Mouse (Mus musculus): Measurements from ENCODE around the gene Mx1. TPM values are rescaled to one million over a fixed set of nuclear protein-coding genes. Genes with fewer than 3 reads are reported as not detected.

Mx1 gene
- polyA plus RNA-seq, 1 experiment from 2014 or later = not detected

GRCm38 (mm10) chr16:97443670-97444263, 18.9 kb downstream of the Mx1 start:
- H3K27ac ChIP-seq = no peak overlapping the region
- no peaks in the 10 kb centered on the region for H3K36me3 ChIP-seq
- no peaks in the 10 kb centered on the region for H3K4me1 ChIP-seq (replicated peaks)
- H3K9ac ChIP-seq (replicated peaks) = no peak overlapping the region
- H3K9me3 ChIP-seq = no peaks in the 10 kb centered on the region
- 50% methylated on average over 14 of the region's 14 CpGs for WGBS
- no peak; the same call in 1 of the 2 replicates for ATAC-seq (ENCODE audit: insufficient number of reproducible peaks, insufficient read depth, low FRiP score, low TSS enrichment, low read depth)
- H3K4me3 ChIP-seq (replicated peaks) = no peak overlapping the region
- H3K4me2 ChIP-seq = no peak overlapping the region
- no peaks in the 10 kb centered on the region for H3K27me3 ChIP-seq

DNA sequence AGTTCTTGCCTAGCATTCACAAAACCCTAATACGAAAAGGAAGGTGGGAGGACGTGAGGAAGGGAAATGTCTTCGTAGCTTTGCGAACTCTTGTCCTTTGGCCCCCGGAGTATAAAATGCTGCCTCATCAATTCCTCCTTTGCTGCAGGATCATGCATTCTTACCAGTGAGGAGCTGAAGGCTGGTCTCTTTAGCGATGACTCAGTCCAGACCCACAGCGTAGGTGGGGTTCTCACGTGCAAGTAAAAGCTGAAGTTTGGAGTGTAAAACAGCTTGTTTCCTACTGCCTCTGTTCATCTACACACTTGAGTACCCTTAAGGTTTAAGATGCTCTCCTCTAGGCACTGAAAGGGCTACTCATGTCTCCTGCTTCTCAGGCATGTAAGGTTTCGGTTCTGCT, 20.7 kb downstream of the Mx1 start:
- Histone ChIP-seq H3K27ac (no peak overlapping the region), H3K4me1 (replicated peaks) (no peaks in the 10 kb centered on the region), H3K36me3 (no peaks in the 10 kb centered on the region), H3K4me3 (replicated peaks) (no peak overlapping the region), H3K4me2 (no peak overlapping the region), H3K9me3 (no peaks in the 10 kb centered on the region), H3K9ac (replicated peaks) (no peak overlapping the region), H3K27me3 (no peaks in the 10 kb centered on the region)
- 86% methylated on average over 9 of the region's 9 CpGs for WGBS
- ATAC-seq (ENCODE audit: insufficient number of reproducible peaks, insufficient read depth, low FRiP score, low TSS enrichment, low read depth) = no peak

DNA sequence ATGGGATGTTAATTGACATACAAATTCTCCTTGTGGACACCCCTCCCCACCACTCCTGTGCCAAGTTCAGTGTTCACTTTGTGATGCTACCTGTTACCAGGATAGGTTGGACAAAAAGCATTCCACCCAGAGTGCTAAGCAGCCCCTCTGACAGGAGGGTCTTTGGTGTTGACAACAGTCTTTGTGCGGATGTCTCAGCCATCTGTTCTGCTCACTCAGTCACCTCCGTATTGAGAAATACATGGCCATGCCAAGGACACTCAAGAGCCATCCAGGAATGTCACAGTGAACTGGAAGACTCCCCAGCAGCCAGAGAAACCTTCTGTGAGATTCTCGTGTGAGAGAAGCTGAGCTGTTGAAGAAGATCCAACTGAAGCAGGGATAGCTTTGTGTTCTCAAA, 24.5 kb downstream of the Mx1 start:
- H3K36me3 ChIP-seq = no peaks in the 10 kb centered on the region
- no peak overlapping the region for H3K4me3 ChIP-seq (replicated peaks)
- H3K4me1 ChIP-seq (replicated peaks) = no peaks in the 10 kb centered on the region
- H3K9ac ChIP-seq (replicated peaks) = no peak overlapping the region
- H3K27ac ChIP-seq = no peak overlapping the region
- no peak for ATAC-seq (ENCODE audit: insufficient number of reproducible peaks, insufficient read depth, low FRiP score, low TSS enrichment, low read depth)
- no peak overlapping the region for H3K4me2 ChIP-seq
- no peaks in the 10 kb centered on the region for H3K27me3 ChIP-seq
- no peaks in the 10 kb centered on the region for H3K9me3 ChIP-seq
- WGBS = 78% methylated on average over 3 of the region's 3 CpGs

DNA sequence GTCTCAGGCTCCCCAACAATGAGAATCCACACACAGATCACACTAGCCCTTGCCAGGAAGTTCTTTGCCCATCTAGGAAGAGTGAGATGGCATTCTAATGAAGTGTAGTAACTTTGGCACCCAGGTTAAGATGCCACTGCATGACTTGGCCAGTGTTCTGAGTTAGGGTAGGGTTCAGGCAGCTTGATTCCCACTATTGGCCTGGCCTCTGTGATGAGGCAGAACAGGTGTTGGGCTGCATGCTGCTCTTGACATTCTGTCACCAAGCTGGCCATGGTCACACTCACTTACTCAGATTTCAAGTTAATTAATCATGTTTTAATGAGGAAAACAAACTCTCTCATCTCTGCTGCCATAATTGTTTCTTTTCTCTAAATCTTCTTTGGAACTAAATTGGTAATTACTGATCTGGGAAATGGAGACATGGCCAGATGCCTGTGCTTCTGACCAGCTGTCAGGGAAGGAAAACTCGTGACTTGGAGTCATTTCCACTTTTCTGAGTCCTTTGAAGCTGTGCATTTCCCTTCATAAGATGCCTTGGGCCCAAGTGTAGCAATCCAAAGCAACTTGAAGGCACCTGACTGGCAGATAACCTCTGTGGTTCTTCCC, 25.2 kb downstream of the Mx1 start:
- no peak overlapping the region for H3K4me3 ChIP-seq (replicated peaks)
- no peaks in the 10 kb centered on the region for H3K9me3 ChIP-seq
- H3K36me3 ChIP-seq = no peaks in the 10 kb centered on the region
- no peaks in the 10 kb centered on the region for H3K27me3 ChIP-seq
- no peak overlapping the region for H3K4me2 ChIP-seq
- H3K9ac ChIP-seq (replicated peaks) = no peak overlapping the region
- WGBS = 23% methylated on average over 1 of the region's 1 CpGs
- no peaks in the 10 kb centered on the region for H3K4me1 ChIP-seq (replicated peaks)
- H3K27ac ChIP-seq = no peak overlapping the region
- ATAC-seq (ENCODE audit: insufficient number of reproducible peaks, insufficient read depth, low FRiP score, low TSS enrichment, low read depth) = no peak

GRCm38 (mm10) chr16:97434206-97434605, 28.5 kb downstream of the Mx1 start:
- H3K27me3 ChIP-seq = no peaks in the 10 kb centered on the region
- H3K27ac ChIP-seq = no peak overlapping the region
- H3K36me3 ChIP-seq = no peaks in the 10 kb centered on the region
- H3K9me3 ChIP-seq = no peaks in the 10 kb centered on the region
- no peak overlapping the region for H3K4me3 ChIP-seq (replicated peaks)
- WGBS = 79% methylated on average over 2 of the region's 2 CpGs
- no peaks in the 10 kb centered on the region for H3K4me1 ChIP-seq (replicated peaks)
- H3K9ac ChIP-seq (replicated peaks) = no peak overlapping the region
- H3K4me2 ChIP-seq = no peak overlapping the region
- ATAC-seq (ENCODE audit: insufficient number of reproducible peaks, insufficient read depth, low FRiP score, low TSS enrichment, low read depth) = no peak

DNA sequence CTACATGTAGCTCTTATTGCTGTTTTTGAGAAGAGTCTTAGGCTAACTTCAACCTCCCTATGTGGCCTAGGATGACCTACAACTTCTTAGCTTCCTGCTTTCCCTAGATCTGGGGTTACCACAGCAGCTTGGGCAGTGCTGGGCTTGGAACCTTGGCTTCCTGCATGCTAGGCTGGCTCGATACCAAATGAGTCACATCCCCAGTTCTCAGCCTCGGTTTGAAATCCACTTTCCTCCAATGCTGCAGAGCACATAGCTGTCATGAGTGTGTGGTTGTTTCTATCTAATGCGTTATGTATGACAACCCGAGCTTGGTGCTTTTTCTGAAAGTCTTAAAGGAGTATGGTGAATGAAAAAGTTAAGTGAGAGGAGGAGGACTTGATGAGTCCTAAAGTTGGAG, 31.4 kb downstream of the Mx1 start:
- no peak for ATAC-seq (ENCODE audit: insufficient number of reproducible peaks, insufficient read depth, low FRiP score, low TSS enrichment, low read depth)
- Histone ChIP-seq H3K27me3 (no peaks in the 10 kb centered on the region), H3K36me3 (no peaks in the 10 kb centered on the region), H3K9ac (replicated peaks) (no peak overlapping the region), H3K4me1 (replicated peaks) (no peaks in the 10 kb centered on the region), H3K4me3 (replicated peaks) (no peak overlapping the region), H3K27ac (no peak overlapping the region), H3K4me2 (no peak overlapping the region), H3K9me3 (no peaks in the 10 kb centered on the region)
- WGBS = 79% methylated on average over 4 of the region's 4 CpGs

DNA sequence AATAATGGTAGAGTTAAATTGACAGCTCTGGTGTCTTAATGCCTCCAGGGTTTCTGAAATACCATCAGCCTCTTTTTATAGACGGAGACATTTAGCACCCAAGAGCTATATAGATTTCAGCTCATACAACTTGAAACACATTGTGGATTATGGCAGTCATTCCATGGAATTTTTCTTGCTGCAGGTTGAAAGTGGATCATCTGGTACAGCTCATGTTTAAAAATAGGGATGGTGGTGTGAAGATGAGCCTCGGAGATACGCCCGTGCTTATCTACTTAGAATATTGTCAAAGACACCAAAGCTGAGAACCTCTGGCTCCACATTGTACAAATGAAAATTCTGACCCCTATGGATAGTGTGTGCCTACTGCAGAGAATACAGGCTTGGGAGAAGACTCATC, 32.6 kb downstream of the Mx1 start:
- H3K9me3 ChIP-seq = no peaks in the 10 kb centered on the region
- H3K36me3 ChIP-seq = no peaks in the 10 kb centered on the region
- no peaks in the 10 kb centered on the region for H3K4me1 ChIP-seq (replicated peaks)
- no peak overlapping the region for H3K27ac ChIP-seq
- WGBS = 94% methylated on average over 4 of the region's 4 CpGs
- H3K4me3 ChIP-seq (replicated peaks) = no peak overlapping the region
- H3K9ac ChIP-seq (replicated peaks) = no peak overlapping the region
- no peak overlapping the region for H3K4me2 ChIP-seq
- no peaks in the 10 kb centered on the region for H3K27me3 ChIP-seq
- no peak for ATAC-seq (ENCODE audit: insufficient number of reproducible peaks, insufficient read depth, low FRiP score, low TSS enrichment, low read depth)

DNA sequence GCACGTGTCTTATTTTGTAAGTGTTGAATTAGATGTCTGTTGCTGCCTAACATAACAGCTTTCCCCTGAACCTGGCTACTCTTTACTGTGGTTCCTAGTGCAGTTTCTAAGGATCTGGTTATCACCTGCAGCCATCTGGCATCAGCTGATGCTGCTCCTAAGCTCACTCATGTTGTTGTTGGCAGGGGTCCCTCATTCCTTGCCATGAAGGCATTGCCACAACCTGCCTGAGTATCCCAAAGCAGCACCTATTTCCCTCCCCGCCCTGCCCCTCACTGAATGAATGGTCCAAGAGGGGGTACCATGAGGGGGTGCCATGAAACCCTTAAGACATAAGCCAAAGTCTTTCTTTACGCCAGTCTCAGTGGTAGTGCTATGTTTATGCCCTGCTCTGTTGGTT, 34.7 kb downstream of the Mx1 start:
- H3K4me1 ChIP-seq (replicated peaks) = no peaks in the 10 kb centered on the region
- no peaks in the 10 kb centered on the region for H3K36me3 ChIP-seq
- no peaks in the 10 kb centered on the region for H3K9me3 ChIP-seq
- no peak overlapping the region for H3K4me3 ChIP-seq (replicated peaks)
- no peaks in the 10 kb centered on the region for H3K27me3 ChIP-seq
- no peak overlapping the region for H3K9ac ChIP-seq (replicated peaks)
- ATAC-seq (ENCODE audit: insufficient number of reproducible peaks, insufficient read depth, low FRiP score, low TSS enrichment, low read depth) = no peak
- WGBS = 86% methylated on average over 3 of the region's 3 CpGs
- no peak overlapping the region for H3K4me2 ChIP-seq
- no peak overlapping the region for H3K27ac ChIP-seq

DNA sequence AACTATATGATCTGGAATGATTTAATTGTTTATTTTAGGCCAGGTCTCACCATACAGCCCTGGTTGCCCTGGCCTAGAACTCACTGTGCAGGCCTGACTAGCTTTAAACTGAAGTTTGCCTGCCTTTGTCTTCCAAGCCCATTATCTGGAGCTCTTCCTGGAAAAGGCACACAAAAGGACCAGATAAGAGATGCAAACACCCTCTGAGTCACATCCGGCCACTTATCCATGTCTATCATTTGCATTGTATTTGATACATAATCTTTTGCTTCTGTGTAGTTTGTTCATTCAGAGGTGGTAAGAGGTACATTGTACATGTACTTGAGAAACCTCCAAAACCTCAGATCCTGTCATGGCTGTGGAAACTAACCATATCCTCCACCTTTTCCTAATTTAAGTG, 39.1 kb downstream of the Mx1 start:
- ATAC-seq (ENCODE audit: insufficient number of reproducible peaks, insufficient read depth, low FRiP score, low TSS enrichment, low read depth) = no peak
- Histone ChIP-seq H3K4me1 (replicated peaks) (no peaks in the 10 kb centered on the region), H3K9ac (replicated peaks) (no peak overlapping the region), H3K4me2 (no peak overlapping the region), H3K36me3 (no peaks in the 10 kb centered on the region), H3K27ac (no peak overlapping the region), H3K4me3 (replicated peaks) (no peak overlapping the region), H3K9me3 (no peaks in the 10 kb centered on the region), H3K27me3 (no peaks in the 10 kb centered on the region)
- 96% methylated on average over 1 of the region's 1 CpGs for WGBS

GRCm38 (mm10) chr16:97421671-97422070, 41.0 kb downstream of the Mx1 start:
- Histone ChIP-seq H3K4me3 (replicated peaks) (no peak overlapping the region), H3K4me2 (no peak overlapping the region), H3K27ac (no peak overlapping the region), H3K4me1 (replicated peaks) (no peaks in the 10 kb centered on the region; the same call in 1 of the 2 replicates), H3K9me3 (no peaks in the 10 kb centered on the region), H3K36me3 (no peaks in the 10 kb centered on the region), H3K9ac (replicated peaks) (no peak overlapping the region), H3K27me3 (no peaks in the 10 kb centered on the region)
- no peak for ATAC-seq (ENCODE audit: insufficient number of reproducible peaks, insufficient read depth, low FRiP score, low TSS enrichment, low read depth)
- 81% methylated on average over 6 of the region's 6 CpGs for WGBS

GRCm38 (mm10) chr16:97418749-97419453, 43.8 kb downstream of the Mx1 start:
- no peak overlapping the region for H3K4me3 ChIP-seq (replicated peaks)
- H3K36me3 ChIP-seq = no peaks in the 10 kb centered on the region
- WGBS = 88% methylated on average over 6 of the region's 6 CpGs
- no peaks in the 10 kb centered on the region; the same call in 1 of the 2 replicates for H3K4me1 ChIP-seq (replicated peaks)
- H3K4me2 ChIP-seq = no peak overlapping the region
- no peak for ATAC-seq (ENCODE audit: insufficient number of reproducible peaks, insufficient read depth, low FRiP score, low TSS enrichment, low read depth)
- H3K9me3 ChIP-seq = no peaks in the 10 kb centered on the region
- no peak overlapping the region for H3K9ac ChIP-seq (replicated peaks)
- H3K27me3 ChIP-seq = no peaks in the 10 kb centered on the region
- H3K27ac ChIP-seq = no peak overlapping the region
